Mouse (Mus musculus) frontal cortex, adult (tissue): ENCODE results near the gene Igf1r.

ENCODE experiments used
- ATAC-seq: cut with Nextera tagmentation; 2 replicates; pipeline ENCODE4 v1.9.2; 2017; ENCODE audit warnings: mild to moderate bottlenecking, moderate library complexity, mixed read lengths; ENCODE audit not compliant: low TSS enrichment

The Igf1r gene

DNA sequence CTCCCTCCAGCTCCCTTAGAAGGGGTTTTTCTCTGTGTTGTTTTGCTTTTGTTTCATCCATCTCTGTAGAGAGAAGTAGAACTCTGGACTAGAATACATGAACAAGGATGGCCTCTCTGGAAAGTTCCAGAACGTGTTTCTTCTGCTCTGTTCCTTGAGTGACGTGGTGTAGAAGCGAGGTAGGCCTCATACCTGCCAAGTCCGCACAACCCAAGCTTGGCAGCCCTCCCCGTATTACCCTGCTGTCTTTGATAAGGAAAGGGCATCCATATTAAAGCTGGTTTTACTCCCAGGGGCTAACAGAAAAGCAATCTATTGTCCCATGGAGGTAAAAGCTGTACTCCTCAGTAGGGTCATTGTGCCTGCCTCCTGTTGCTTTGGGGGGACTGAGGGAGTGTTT lies 164.9 kb downstream of the Igf1r start:
- ATAC-seq, result no peak

DNA sequence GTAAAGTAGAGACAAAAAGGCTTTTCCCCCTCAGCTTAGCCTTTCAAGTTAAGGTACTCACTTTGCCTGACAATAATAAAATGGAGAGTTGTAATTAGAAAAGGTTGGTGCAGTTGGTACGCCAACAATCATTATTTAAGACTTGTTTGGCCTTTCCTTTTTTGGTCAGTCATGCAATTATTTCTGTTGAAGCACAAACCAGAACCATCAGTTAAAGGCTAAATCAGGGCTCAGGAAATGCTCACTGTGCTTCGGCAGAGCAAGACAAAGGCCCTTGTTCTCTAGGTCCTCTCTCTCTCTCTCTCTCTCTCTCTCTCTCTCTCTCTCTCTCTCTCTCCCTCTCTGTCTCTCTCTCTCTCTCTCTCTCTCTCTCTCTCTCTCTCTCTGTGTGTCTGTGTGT lies 165.4 kb downstream of the Igf1r start:
- no peak for ATAC-seq

DNA sequence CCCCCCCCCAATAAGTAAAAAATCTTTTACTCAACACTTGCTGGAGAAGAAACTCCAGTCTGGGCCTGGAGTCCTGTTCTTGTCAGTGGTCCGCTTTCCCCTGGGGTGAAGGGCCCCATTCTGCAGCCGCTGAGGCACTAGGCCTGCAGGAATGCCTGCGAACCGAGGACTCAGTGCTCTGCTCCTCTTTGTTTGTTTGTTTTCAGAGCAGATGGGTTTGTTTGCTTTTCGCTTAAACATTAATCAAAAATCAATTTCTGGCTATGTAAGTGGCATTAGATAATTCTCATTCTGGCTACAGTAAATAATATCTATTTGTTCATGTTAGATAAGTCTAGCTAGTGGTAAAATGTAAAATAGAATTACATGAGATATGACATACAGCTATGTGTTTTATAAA lies 167.0 kb downstream of the Igf1r start:
- no peak for ATAC-seq

DNA sequence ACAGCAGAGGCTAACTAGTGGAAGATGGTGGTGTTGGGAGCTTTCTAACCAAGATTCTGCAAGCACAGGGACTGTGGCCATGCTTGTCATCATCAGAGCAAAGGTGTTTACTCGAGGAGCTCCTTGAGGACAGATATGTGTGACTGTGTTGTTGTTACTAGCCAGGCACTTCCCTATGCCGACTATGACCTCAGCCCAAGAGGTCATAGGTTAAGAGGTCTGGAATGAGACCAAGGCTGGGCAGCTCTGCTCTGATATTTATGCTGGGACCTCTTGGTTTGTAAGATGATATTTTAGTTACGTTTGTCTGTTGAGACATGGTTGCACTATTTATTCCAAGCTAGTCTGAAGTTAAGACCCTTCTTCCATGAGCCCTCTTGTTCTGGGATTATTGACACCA lies 169.8 kb downstream of the Igf1r start:
- no peak for ATAC-seq

DNA sequence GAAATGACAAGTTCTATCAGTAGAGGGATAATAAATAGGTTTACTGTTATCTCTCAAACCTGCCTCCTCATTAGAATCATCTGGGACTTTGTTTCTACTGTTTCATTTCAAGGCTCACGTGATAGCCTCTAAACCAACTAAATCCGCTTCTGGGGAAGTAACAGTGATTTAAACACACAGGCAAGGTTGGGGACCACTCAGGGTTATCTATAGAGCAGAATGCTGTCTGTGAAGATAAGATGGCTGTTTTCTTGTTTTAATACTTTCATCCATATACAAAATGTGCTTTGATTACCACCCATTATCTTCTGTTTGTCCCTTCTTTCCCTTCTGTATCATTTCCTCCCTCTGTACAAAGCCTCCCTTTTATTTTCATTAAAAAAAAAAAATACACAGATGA lies 172.7 kb downstream of the Igf1r start:
- no peak for ATAC-seq

DNA sequence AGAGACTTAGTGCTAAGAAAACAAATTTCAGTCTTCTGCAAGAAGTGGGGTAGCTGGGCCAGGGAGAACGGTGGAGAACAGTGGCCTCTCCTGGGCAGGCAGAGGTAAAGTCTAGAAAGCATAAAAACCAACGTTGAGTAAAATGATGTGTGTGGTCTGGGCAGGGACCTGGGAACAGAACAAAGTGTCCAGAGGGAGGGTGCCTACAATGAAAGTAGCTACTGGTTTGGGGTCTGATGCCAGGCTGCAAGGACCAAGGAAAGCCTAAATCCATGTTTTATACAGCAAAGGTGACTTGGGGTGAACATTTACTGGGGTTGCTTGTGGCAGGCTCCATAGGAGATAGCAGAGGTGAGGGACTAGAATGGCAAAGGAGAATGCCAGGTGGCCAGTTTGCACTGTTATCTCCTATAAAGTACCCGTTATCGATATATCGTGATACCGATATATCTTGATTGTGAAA lies 175.2 kb downstream of the Igf1r start:
- peak; percentile 55 for ATAC-seq

DNA sequence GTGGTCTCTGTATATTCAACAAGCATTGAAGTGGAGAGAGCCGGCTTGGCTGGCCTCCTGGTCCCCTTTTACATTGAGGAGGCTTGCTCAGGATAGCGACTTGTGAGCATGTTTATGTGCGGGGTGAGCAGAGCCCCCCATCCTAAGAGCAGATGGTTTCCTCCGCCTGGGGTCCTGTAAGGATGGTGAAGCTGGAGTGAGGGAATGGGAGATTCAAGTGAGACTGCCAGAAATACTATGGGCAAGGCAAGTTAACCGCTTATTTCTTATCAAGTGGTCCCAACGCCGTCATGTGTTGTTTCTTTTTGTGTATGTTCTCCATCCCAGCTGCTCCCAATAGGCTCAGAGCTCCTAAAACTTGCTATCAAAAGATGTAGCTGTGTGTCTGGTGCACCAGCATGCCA lies 175.6 kb downstream of the Igf1r start:
- ATAC-seq, result no peak

DNA sequence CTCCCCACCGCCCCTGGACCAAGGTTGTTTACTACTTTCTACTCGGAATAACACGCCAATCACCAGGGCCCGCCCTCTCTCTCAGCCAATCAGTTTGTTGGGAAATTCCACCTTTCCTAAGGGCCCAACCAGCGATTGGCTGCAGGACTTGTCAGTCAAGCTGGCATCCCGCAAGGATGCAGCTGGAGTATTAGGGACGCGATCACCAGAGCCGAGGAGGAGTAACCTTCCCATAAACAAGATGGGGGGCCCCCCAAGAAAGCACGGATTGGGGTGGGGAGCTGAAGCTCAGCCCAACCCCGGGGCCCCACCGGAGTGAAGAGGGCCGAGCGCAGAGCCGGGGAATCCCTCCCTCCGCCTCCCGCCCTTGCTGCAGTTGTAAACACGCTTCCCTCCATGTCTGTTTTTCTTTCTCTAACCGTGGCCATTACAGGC lies 176.5 kb downstream of the Igf1r start:
- ATAC-seq, result peak; percentile 90

DNA sequence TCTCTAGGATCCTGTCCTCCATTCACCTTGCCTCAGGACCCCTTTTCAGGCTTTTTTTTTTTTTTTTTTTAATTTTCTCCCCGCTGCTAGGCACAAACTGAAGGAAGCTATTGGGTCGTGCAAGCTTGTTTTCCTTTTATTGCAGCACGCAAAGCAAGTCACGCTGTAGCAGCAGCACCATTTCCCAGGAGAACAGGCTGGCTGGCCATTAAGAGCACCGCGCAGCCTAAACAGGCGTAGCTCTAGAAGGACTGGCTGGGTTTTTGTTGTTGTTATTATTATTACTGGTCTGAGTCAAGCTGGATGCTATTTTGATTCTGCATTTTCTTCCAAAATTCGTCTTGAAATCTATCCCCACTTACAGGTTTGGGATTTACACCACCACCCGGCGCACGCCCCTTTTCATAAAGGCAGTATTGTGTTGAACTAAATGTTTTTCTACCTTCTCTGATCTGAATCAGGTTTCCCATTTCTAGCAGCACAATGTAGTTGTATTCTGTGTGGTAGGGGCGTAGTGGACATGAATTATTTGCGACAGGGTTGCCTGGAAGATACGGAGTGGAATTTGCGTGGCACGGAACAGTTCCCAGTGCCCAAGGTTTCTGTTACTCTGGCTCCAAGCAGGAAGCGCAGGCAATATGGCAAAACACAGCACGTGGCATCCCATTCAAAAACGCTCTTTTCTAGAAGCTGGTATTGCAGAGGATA lies 177.1 kb downstream of the Igf1r start:
- peak; percentile 60 for ATAC-seq

DNA sequence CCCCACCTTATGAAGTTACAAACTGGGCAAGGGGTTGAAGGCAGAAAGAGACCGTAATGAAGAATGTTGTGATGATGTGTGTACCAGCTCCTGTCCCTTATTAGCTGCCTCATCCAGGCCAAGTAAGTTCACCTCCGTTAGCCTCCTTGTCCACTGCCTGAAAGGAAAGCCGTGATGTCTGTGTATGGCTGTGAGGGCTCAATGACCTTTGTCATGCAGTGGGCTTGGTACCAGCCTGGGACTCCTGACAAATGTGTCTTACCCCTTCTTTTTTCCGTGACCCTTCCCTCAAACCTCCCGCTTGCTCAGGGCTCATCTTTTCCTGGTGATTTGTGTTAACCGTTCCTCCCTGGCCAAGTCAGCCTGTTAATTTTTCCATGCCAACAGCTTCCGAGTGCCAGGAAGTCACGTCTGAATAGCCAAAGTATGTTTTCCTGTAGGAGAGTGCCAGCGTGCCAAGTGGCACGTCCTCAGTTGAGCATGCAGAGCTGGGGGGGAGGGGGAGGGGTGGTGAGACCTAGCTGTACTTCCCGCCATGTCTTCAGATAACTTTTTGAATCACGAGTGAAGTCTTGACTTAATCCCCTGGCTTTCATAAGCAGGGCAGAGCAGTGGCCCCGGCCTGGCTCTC lies 178.4 kb downstream of the Igf1r start:
- ATAC-seq, result no peak

DNA sequence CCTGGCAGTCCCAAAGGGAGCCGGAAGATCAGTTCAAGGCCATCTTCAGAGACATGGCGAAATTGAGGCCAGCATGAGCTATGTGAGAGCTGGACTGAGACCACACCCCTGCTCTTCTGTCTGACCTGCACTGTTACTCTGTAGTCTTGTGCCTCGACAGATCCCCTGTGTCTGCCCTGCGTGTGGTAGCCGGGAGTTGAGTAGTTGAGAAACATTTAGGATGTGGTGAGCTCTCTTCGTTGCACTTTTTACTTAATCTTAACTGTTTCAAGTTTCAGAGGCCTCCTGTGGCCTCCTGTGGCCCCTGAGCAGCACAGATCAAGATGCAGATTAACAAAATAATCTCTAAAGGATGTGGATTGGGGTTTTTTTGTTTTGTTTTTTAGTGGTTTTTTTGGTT lies 181.1 kb downstream of the Igf1r start:
- ATAC-seq, result no peak

DNA sequence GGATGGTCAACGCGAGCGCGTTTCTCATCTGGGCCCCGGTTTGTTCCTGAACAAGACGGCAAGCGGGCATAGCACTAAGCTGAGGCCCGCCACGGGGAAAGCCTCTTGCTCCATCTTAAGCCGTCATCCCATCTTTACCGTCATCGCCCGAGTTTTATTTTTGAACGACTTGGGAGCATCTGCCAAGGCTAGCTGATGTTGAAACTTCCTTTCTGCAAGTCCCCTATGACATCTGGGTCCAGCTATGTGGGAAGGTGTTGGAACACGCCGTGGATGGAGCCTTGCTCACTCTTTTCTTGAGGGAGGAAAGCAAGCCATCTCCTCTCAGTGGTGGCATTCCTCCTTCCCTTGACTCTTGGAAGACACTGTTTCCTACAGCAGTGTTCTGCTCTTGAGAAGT lies 182.3 kb downstream of the Igf1r start:
- ATAC-seq, result peak; percentile 54

DNA sequence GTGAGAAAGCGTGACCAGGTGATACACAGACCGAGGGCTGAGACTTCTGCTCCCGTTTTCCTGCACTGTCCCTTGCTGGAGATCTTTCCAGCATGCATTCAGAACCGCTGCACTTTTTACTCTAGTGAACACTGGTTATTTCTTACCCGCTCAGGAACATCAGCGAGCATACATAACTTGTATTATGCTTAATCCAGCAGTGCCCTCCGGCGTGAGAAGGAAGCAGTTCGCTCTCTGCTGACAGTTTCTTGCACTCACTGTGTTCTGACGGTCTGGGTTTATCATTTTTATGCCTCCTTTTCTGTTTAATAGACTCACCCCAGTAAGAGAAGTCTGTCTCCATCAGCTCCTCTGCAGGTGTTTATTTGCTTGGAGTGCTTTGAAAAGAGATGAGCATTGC lies 183.4 kb downstream of the Igf1r start:
- ATAC-seq, result no peak

DNA sequence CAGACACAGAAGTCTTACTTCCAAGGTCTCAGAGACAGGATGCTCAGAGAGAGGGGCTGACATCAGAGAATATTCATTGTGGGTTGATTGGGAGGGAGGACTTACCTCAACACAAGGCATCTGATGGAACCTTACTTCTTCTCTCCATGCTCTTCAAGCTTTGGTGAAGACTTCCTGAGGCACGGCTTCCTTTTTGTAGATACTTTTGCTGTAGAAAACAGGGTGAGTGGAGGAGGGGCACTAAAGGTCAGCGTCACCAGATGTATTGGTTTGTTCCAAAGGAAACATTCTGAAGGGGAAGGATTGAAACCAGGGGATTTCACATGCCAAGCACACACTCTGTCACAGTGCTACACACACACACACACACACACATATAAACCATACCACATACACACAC lies 186.8 kb downstream of the Igf1r start:
- ATAC-seq, result no peak

DNA sequence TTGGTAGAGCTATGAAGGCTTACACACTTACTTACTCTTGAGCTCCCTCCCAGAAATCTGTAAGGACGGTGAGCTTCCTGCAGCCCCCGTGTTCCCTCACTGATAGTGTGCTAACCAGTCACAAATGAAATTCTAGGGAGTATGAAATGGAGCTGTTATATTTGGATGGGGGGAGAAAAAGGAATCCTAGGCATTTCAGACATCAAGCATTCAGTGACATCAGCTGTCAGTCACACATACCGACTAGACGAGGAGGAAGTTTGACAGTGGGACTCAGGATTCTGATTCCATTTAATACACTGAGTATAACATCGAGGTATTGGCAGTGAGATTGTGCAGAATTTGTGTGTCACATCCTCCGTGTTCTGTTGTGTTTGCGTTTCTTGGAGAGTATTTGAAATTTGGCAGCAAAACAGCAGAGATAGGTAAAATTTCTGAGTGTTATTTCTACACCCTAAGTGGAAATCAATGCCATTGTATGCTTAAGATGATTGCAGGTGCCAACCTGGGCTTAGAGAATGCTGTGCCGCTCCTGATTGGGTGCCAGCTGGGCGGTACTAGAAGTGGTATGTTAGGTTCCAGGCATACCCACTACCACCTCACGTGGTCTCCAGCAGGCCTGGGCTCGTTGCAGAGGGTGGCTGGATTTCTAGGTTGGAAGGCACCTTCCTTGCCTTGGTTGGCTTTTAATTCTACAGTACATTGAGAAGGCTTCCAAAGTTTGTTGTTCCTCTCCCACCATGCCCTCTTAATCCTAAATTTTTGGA lies 187.6 kb downstream of the Igf1r start:
- no peak for ATAC-seq

DNA sequence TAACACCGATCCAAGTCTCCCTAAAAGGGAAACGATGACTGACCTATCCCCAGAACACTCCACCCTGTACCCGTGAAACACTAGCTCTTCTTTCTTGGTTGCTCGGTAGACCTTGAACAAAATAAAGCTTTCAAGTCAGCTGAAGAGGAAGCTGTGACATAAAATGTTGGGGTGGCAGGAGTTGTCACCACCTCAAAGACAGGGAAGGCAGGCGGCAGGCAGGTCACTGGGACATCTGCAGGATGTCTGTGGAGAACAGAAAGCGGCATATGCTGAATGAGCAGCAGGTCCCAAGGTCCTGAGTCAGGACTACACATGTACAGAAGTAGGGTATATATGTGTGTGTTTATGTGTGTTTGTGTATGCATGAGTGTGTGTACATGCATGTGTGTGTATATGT lies 191.6 kb downstream of the Igf1r start:
- no peak for ATAC-seq

DNA sequence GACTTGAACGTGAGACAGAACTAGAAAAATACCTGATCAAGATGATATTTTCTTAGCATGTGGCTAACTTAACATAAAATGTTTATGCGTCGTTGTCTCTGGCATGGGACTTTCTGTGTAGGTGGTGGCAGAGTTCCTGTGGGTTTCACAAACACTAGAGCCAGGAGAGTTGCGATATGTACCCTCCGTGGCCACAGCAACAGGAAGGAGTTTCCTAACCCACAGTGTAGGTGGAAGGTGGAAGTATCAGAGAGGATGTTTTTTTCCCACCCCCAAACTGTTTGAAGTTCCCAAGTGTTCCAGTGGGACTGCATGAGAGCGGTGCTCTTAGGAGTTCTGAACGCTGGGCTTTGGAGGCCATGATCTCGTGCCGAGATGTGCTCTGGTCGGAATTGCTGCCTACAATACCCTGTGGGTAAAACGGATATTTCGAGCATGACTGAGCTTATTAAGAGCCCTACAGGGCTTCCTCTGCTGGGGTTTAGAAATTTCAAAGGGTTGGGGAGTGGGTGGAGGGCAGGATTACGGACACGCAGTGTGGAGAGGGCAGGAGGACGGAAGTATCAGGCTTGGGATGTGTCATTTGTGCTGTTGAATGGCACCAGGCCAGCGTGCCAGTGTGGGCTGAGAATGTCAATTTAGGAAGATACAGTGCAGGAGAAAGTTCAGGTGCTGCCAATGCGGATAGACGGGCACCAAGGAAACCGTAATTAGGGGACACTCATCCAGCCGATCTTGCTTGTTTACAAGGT lies 195.8 kb downstream of the Igf1r start:
- no peak for ATAC-seq

DNA sequence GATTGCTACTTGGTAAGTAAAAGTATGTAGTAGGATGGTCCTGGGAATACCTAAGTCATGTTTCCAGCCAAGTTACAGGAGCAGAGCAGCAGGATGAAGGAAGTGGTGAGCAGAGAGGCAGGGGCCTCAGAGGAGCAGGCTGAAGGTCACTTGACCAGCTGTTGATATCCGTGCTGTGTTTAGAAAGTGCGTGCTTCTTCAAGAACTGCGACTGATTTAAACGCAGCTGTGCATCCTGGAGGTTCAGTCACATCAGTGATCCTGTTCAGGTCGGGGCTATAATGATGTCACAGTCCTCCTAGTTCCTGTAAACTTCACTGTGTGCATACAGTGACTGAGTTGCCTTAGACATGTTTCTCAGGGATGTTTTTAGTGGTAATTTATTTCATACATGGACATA lies 199.3 kb downstream of the Igf1r start:
- ATAC-seq, result no peak

DNA sequence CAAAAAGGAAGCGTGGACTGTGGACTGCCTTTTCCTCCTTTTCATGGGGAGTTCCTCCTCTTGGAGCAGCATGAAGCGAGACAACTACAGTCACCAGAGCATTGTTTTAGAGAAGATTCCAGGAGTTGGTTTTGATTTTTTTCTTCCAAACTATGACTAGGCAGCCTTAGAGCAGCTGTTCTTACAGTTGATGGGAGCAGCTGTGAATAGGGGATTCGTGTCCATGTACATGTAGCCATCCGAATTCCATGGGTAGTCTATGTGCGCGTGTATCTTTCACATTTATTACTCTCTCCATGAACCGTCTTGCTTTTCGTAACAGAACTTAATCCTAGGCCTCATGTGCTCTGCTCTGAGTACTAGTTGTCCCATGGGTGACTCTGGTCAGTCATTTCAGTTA lies 199.8 kb downstream of the Igf1r start:
- ATAC-seq, result no peak

DNA sequence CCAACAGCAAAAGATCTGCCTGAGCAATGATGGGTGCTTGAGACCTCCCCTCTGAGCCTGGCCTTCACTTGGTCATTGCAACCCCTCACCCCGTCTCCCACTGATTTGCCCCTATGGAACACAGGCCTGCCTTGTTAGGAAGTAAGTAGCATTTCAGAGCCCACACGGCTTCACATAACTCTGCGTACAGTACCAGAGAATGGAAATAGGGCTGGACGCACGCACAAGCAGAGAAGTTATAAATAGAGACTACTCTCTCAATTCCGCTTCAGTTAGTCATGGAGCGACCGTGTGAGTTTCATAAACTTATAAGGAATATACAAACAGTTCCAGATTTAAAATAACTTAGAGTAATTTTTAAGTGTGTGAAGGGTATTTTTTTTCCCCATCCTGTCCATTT lies 200.6 kb downstream of the Igf1r start:
- peak; percentile 51 for ATAC-seq

DNA sequence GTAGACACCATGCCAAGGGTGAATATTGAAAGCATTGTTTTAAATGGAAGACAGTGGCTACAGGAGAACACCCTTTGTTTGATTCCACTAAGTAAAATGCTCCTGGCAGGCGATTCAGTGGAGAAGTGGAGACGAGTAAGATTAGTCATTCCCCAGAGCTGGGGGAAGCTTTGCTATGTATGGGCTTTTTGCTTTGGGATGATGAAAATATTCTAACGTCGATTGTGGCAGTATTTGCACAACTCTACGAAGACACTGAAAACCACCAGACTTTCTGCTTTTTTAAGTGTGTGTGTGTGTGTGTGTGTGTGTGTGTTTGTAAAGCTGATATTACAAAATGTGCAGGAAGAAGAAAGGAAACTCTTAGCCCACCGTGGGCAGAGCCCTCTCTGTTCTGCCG lies 202.0 kb downstream of the Igf1r start:
- peak; percentile 33; the same call in 1 of the 2 replicates for ATAC-seq

DNA sequence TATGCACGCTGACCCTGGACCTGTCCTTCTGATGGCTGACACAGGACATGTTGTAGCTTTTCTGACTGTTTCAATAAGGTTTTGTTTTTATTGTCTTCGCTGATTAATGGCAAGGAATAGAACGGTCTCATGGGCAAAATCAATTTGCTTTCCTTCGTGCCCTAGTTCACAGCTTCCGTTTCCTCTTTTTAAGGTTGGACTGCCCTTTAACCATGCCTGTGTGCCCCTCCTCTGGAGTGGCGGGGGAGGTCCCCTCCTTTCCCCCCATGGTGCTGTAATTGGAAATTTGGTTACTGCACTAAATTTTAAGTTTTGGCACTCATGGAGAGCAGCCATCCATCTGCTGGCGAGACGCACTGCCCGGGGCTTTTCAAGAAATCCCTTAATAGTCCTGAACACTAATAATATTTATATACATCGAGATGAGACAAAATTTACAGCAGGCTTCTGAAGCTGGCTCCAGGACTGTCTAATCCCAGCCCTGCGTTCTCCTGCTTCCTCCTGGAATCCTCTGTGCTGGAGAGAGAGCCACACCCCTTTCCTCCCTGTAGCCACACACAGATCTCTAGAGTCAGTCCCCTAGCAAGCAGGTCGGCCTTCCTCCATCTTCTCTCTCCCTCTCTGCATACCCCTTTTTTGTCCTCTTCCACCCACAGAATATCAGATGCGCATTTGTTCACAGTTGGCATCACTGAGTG lies 207.6 kb downstream of the Igf1r start:
- ATAC-seq, result peak; percentile 25; the same call in 1 of the 2 replicates
